Mouse (Mus musculus) neural tube, embryonic 12.5 days (tissue): Measurements from ENCODE around the gene Aqp1. TPM values are rescaled to one million over a fixed set of nuclear protein-coding genes. Genes with fewer than 3 reads are reported as not detected.

Source experiments
- ATAC-seq: fragments of 200-750 bp; cut with Nextera tagmentation; 2 replicates; pipeline ENCODE4 v1.8.0; 2017; ENCODE audit warnings: low read depth, mild to moderate bottlenecking, moderate TSS enrichment, moderate library complexity; ENCODE audit not compliant: low FRiP score
- H3K27ac ChIP-seq: fragments of 300-500 bp; sonication (generic); 2 replicates; pipeline ENCODE4 v1.5.1; 2016
- H3K27me3 ChIP-seq: fragments of 300-500 bp; sonication (generic); replicated peaks from 2 replicates; pipeline ENCODE4 v1.6.1; 2016; ENCODE audit warnings: mild to moderate bottlenecking
- H3K36me3 ChIP-seq: fragments of 300-500 bp; sonication (generic); 2 replicates; pipeline ENCODE4 v1.6.1; 2016; ENCODE audit warnings: mild to moderate bottlenecking
- H3K4me1 ChIP-seq: fragments of 300-500 bp; sonication (generic); 2 replicates; pipeline ENCODE4 v1.6.1; 2016
- H3K4me2 ChIP-seq: fragments of 300-500 bp; sonication (generic); replicated peaks from 2 replicates; pipeline ENCODE4 v1.6.1; 2016; ENCODE audit warnings: mild to moderate bottlenecking
- H3K4me3 ChIP-seq: fragments of 300-500 bp; sonication (generic); 2 replicates; pipeline ENCODE4 v1.5.1; 2016
- H3K9ac ChIP-seq: fragments of 300-500 bp; sonication (generic); 2 replicates; pipeline ENCODE4 v1.6.1; 2016; ENCODE audit warnings: mild to moderate bottlenecking
- H3K9me3 ChIP-seq: fragments of 300-500 bp; sonication (generic); 2 replicates; pipeline ENCODE4 v1.6.1; 2016; ENCODE audit warnings: mild to moderate bottlenecking
- WGBS: fragments of 180-500 bp; shearing (Covaris S2); methylation state at CpG from one replicate; pipeline ENCODE4 v1.1.7; 2016; 5-methylcytosine and 5-hydroxymethylcytosine counted together
- polyA plus RNA-seq: library from polyadenylated mRNA; unstranded; fragments of >200 nt; fragmentation: Nextera tagmentation; extraction: Ambion mirVana; gene quantifications from 2 replicates; pipeline ENCODE4 v1.2.1, GENCODE M21; 2016

Aqp1 gene
- polyA plus RNA-seq, 1 experiment from 2014 or later = 3.0 TPM

- WGBS = 82% methylated on average over 6 of the region's 6 CpGs
- Histone ChIP-seq H3K9me3 (no peaks in the 10 kb centered on the region), H3K4me1 (no peaks in the 10 kb centered on the region), H3K36me3 (no peaks in the 10 kb centered on the region), H3K4me2 (no peak within 1 kb of the TSS), H3K9ac (no peak within 1 kb of the TSS), H3K27ac (no peak within 1 kb of the TSS), H3K4me3 (no peak within 1 kb of the TSS), H3K27me3 (no peaks in the 10 kb centered on the region; the same call in 1 of the 2 replicates)
- ATAC-seq = no peak
These were observed 39.8 kb downstream of the Aqp1 start, which contains the start of gene Ghrhr for GRCm38 (mm10) chr6:55376076-55376475. Gene Ghrhr, plus strand, starts transcription at chr6:55376295.

DNA sequence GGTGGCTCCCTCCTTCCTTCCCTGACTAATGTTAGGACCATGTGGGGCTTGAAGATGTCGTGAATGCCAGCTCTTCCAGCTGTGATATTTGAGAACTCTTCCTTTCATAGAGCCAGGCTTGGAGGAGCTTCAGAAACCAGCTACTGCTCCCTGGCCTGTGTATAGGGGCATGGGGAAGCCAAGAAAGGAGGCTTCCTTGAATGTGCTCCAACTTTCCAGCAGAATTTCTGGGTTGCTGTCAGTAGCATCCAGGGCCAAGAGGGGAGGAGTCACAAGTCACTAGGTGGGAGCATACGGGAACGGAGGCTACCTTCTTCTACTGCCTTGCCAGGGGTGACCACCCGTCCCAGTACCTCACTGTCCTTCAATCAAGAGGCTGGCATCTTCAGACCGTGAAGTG is 40.3 kb downstream of the Aqp1 start:
- H3K27me3 ChIP-seq = no peaks in the 10 kb centered on the region; the same call in 1 of the 2 replicates
- no peaks in the 10 kb centered on the region for H3K9me3 ChIP-seq
- no peak overlapping the region for H3K27ac ChIP-seq
- H3K9ac ChIP-seq = no peak overlapping the region
- no peak for ATAC-seq
- WGBS = 86% methylated on average over 5 of the region's 5 CpGs
- no peaks in the 10 kb centered on the region for H3K36me3 ChIP-seq
- H3K4me1 ChIP-seq = no peaks in the 10 kb centered on the region
- H3K4me3 ChIP-seq = no peak overlapping the region
- H3K4me2 ChIP-seq = no peak overlapping the region

GRCm38 (mm10) chr6:55377461-55377860 is 41.2 kb downstream of the Aqp1 start:
- Histone ChIP-seq H3K9ac (no peak overlapping the region), H3K9me3 (no peaks in the 10 kb centered on the region), H3K4me1 (no peaks in the 10 kb centered on the region), H3K27ac (no peak overlapping the region), H3K4me3 (no peak overlapping the region), H3K4me2 (no peak overlapping the region), H3K27me3 (no peaks in the 10 kb centered on the region; the same call in 1 of the 2 replicates), H3K36me3 (no peaks in the 10 kb centered on the region)
- 86% methylated on average over 4 of the region's 4 CpGs for WGBS
- ATAC-seq = no peak

DNA sequence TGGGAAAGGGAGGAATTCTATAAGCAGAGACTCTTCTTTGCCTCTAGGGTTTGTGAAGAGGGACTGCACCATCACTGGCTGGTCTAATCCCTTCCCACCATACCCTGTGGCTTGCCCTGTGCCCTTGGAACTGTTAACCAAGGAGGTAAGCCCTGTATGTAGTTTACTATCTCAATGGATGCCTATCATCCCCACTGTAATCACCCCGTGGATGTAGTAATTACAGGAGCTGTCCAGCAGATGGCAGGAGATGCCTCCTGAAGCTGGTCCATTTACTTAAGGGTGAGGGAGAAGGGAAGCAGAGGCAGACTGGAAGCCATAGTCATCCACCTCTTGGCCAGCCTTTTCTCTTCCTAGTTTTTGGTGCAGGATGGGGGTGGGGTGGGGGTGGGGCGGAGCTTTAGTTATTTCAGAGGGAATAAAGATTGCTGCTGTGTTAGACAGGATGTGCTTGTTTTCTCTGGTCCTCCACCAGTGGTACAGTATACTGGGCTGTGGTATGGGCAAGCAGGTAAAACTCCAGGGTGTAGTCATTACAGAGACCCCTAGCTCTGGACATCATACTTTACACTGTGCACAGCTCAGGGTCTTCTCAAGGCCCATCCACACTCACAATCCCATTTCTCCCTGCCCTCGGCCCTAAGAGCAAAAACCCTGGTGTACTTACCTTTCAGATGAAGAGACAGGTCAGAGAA is 43.6 kb downstream of the Aqp1 start:
- WGBS = 38% methylated on average over 3 of the region's 3 CpGs
- no peak overlapping the region for H3K4me3 ChIP-seq
- no peak overlapping the region for H3K4me2 ChIP-seq
- no peak overlapping the region for H3K9ac ChIP-seq
- H3K4me1 ChIP-seq = no peaks in the 10 kb centered on the region
- no peak overlapping the region for H3K27ac ChIP-seq
- peak; percentile 69; the same call in 1 of the 2 replicates for ATAC-seq
- no peaks in the 10 kb centered on the region for H3K9me3 ChIP-seq
- H3K27me3 ChIP-seq = no peaks in the 10 kb centered on the region; the same call in 1 of the 2 replicates
- H3K36me3 ChIP-seq = no peaks in the 10 kb centered on the region

GRCm38 (mm10) chr6:55381966-55382365 is 45.7 kb downstream of the Aqp1 start:
- H3K27ac ChIP-seq = no peak overlapping the region
- ATAC-seq = no peak
- H3K9me3 ChIP-seq = no peaks in the 10 kb centered on the region
- H3K27me3 ChIP-seq = no peaks in the 10 kb centered on the region; the same call in 1 of the 2 replicates
- no peak overlapping the region for H3K9ac ChIP-seq
- no peaks in the 10 kb centered on the region for H3K4me1 ChIP-seq
- WGBS = 78% methylated on average over 4 of the region's 4 CpGs
- no peaks in the 10 kb centered on the region for H3K36me3 ChIP-seq
- H3K4me3 ChIP-seq = no peak overlapping the region
- no peak overlapping the region for H3K4me2 ChIP-seq

GRCm38 (mm10) chr6:55383897-55384296 is 47.7 kb downstream of the Aqp1 start:
- WGBS = 23% methylated on average over 1 of the region's 1 CpGs
- no peak for ATAC-seq
- Histone ChIP-seq H3K4me3 (no peak overlapping the region), H3K4me2 (no peak overlapping the region), H3K27me3 (no peaks in the 10 kb centered on the region; the same call in 1 of the 2 replicates), H3K9ac (no peak overlapping the region), H3K36me3 (no peaks in the 10 kb centered on the region), H3K27ac (no peak overlapping the region), H3K9me3 (no peaks in the 10 kb centered on the region), H3K4me1 (peaks cover 11% of the 10 kb centered on the region)

DNA sequence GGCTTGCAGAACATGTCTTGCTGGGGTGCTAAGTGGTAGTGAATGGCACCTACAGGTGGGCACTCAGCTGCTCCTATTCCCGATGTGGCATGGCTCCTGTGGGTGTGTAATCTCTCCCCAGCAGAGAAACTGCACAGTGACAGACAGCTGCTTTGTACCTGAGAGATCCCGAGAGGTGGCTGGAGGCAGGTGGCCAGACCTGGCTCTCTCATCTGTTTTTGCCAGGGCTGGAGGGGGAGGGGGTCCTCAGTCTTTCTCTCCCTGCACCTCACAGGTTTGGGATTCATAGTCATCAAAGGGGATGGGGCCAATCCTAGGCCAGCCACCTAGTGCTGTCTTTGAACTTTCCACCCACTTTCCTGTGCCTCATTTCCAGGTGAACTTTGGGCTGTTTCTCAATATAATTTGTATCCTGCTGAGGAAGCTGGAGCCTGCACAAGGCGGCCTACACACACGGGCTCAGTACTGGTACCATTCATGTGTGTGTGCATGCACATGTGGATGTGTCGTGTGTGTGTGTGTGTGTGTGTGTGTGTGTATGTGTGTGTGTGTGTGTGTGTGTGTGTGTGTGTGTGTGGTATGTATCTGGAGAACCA is 48.2 kb downstream of the Aqp1 start:
- Histone ChIP-seq H3K9me3 (no peaks in the 10 kb centered on the region), H3K27ac (no peak overlapping the region), H3K4me2 (no peak overlapping the region), H3K4me1 (peaks cover 14% of the 10 kb centered on the region), H3K9ac (no peak overlapping the region), H3K27me3 (no peaks in the 10 kb centered on the region; the same call in 1 of the 2 replicates), H3K36me3 (no peaks in the 10 kb centered on the region), H3K4me3 (no peak overlapping the region)
- ATAC-seq = no peak
- WGBS = 75% methylated on average over 5 of the region's 5 CpGs

GRCm38 (mm10) chr6:55388546-55389169 is 52.4 kb downstream of the Aqp1 start:
- H3K27me3 ChIP-seq = no peaks in the 10 kb centered on the region
- 38% methylated on average over 12 of the region's 12 CpGs for WGBS
- H3K4me1 ChIP-seq = peaks cover 37% of the 10 kb centered on the region
- peak; percentile 34; the same call in 1 of the 2 replicates for ATAC-seq
- no peak overlapping the region for H3K9ac ChIP-seq
- no peak overlapping the region for H3K4me3 ChIP-seq
- H3K4me2 ChIP-seq = no peak overlapping the region
- no peaks in the 10 kb centered on the region for H3K9me3 ChIP-seq
- H3K27ac ChIP-seq = peak overlapping the region; percentile 47
- H3K36me3 ChIP-seq = no peaks in the 10 kb centered on the region

GRCm38 (mm10) chr6:55389321-55389720 is 53.1 kb downstream of the Aqp1 start:
- H3K4me1 ChIP-seq = peaks cover 37% of the 10 kb centered on the region
- H3K9me3 ChIP-seq = no peaks in the 10 kb centered on the region
- H3K4me2 ChIP-seq = no peak overlapping the region
- 0 out of 2 replicates have a peak overlapping the region, but pooled peaks have one; percentile 27 for H3K27ac ChIP-seq
- no peaks in the 10 kb centered on the region for H3K27me3 ChIP-seq
- H3K9ac ChIP-seq = no peak overlapping the region
- no peak for ATAC-seq
- no peaks in the 10 kb centered on the region for H3K36me3 ChIP-seq
- no peak overlapping the region for H3K4me3 ChIP-seq
- 69% methylated on average over 5 of the region's 5 CpGs for WGBS

DNA sequence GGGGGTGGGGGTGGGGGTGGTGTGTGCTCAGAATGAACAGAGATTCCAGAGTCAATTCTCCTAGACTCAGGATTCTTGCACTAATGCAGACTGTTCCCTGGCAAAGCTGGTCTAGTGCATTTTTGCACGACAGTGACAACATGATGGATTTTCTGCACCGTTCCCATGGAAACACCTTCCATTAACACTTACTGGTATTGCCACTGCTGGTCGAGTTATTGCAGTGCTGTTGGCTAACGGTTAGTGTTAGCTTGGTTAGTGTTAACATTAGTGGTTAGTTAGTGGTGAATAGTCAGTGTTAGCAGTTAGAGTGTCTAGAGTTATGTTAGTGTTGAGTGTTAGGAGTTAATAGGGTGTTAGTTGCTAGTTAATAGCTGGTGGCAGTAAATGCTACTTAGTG is 55.6 kb downstream of the Aqp1 start:
- ATAC-seq = peak; percentile 51; the same call in 1 of the 2 replicates
- Histone ChIP-seq H3K27me3 (no peaks in the 10 kb centered on the region), H3K4me3 (no peak overlapping the region), H3K27ac (no peak overlapping the region), H3K9ac (no peak overlapping the region), H3K4me1 (peaks cover 43% of the 10 kb centered on the region), H3K36me3 (no peaks in the 10 kb centered on the region), H3K9me3 (no peaks in the 10 kb centered on the region), H3K4me2 (peak overlapping the region; percentile 2; the same call in 1 of the 2 replicates)
- 12% methylated on average over 4 of the region's 4 CpGs for WGBS

DNA sequence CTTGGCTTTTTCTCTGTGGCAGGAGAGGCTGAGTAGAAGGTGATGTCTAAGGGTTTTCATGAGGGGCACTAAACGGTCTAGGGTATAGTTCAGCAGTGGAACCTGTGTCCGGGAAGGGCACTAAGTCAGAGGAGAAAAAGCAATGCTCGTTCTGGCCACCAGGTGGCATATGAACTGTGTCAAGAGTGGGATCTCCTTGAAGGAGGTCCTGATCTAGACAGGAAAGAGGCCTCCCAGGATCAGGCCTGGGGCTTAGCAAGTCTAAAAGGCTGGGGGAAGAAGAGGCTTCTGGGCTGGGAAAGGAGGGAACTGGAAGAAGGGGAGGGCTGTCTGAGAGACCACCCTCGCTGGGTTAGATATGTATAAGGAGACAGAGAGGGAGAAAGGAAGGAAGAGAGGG is 56.2 kb downstream of the Aqp1 start:
- ATAC-seq = peak; percentile 44
- peaks cover 47% of the 10 kb centered on the region for H3K4me1 ChIP-seq
- 11% methylated on average over 4 of the region's 4 CpGs for WGBS

GRCm38 (mm10) chr6:55394854-55395253 is 58.6 kb downstream of the Aqp1 start:
- H3K27ac ChIP-seq = no peak overlapping the region
- H3K9ac ChIP-seq = no peak overlapping the region
- WGBS = 86% methylated on average over 10 of the region's 10 CpGs
- H3K36me3 ChIP-seq = no peaks in the 10 kb centered on the region
- peaks cover 36% of the 10 kb centered on the region for H3K4me1 ChIP-seq
- no peaks in the 10 kb centered on the region for H3K9me3 ChIP-seq
- H3K4me2 ChIP-seq = no peak overlapping the region
- no peak overlapping the region for H3K4me3 ChIP-seq
- no peaks in the 10 kb centered on the region for H3K27me3 ChIP-seq
- no peak for ATAC-seq

More for the DNA sequence above, 56.2 kb downstream of the Aqp1 start:
- no peak overlapping the region for H3K27ac ChIP-seq
- H3K9ac ChIP-seq = no peak overlapping the region
- no peaks in the 10 kb centered on the region for H3K27me3 ChIP-seq
- no peaks in the 10 kb centered on the region for H3K9me3 ChIP-seq
- no peaks in the 10 kb centered on the region for H3K36me3 ChIP-seq
- no peak overlapping the region for H3K4me2 ChIP-seq
- H3K4me3 ChIP-seq = no peak overlapping the region
